9 mouse cellular contexts compared by ENCODE assay signal in genomic region chr1:181921580-181922494, GRCm38 (mm10).
DNase-seq lines count a peak whose midpoint lies in the region; ATAC-seq and TF ChIP-seq lines count a peak whose summit lies in the region.
"Had no signal": no experiment of that assay in that cellular context is flagged by ENCODE, and none has a peak within 500 bp of the region (broad histone marks: within the 10 kb centered on the region; RNA-seq: fewer than 3 reads in every experiment).

No protein-coding gene starts in this region.

- no peak overlapping the region for H3K4me2 ChIP-seq in forebrain, postnatal 0 days (ENCODE audit: low read depth)
- H3K4me2 ChIP-seq in forebrain, embryonic 12.5 days, result no peak overlapping the region
- H3K4me2 ChIP-seq in hindbrain, embryonic 16.5 days (ENCODE audit: low read length), result peak overlapping the region; percentile 15; the same call in 1 of the 2 replicates
- peak overlapping the region; percentile 60 for H3K4me2 ChIP-seq in liver, embryonic 13.5 days

- H3K36me3 ChIP-seq in forebrain, postnatal 0 days (ENCODE audit: insufficient read depth), result peaks cover 13% of the 10 kb centered on the region
- peaks cover 26% of the 10 kb centered on the region for H3K36me3 ChIP-seq in forebrain, embryonic 12.5 days (replicated peaks)
- H3K36me3 ChIP-seq in hindbrain, embryonic 16.5 days (ENCODE audit: control insufficient read depth, insufficient read depth, low read length), result peaks cover 9% of the 10 kb centered on the region
- no peaks in the 10 kb centered on the region for H3K36me3 ChIP-seq in liver, embryonic 13.5 days

- H3K9ac ChIP-seq in forebrain, postnatal 0 days, result no peak overlapping the region
- no peak overlapping the region for H3K9ac ChIP-seq in forebrain, embryonic 12.5 days
- no peak overlapping the region; the same call in 1 of the 2 replicates for H3K9ac ChIP-seq in hindbrain, embryonic 16.5 days (ENCODE audit: low read depth, low read length)
- peak overlapping the region; percentile 11; the same call in 1 of the 2 replicates for H3K9ac ChIP-seq in liver, embryonic 13.5 days

- no peak overlapping the region for H3K4me3 ChIP-seq in forebrain, postnatal 0 days (ENCODE audit: low read depth, low read length)
- no peak overlapping the region for H3K4me3 ChIP-seq in forebrain, embryonic 12.5 days (replicated peaks)
- no peak overlapping the region; the same call in 1 of the 2 replicates for H3K4me3 ChIP-seq in hindbrain, embryonic 16.5 days (ENCODE audit: low read length)
- H3K4me3 ChIP-seq in liver, embryonic 13.5 days (replicated peaks), result peak overlapping the region; percentile 41
- 0 out of 2 replicates have a peak overlapping the region, but pooled peaks have one; percentile 5 for H3K4me3 ChIP-seq in olfactory bulb, adult 2 months (ENCODE audit: insufficient read depth, low read depth, low read length)

- peak; percentile 40; the same call in 1 of the 2 replicates for TF ChIP-seq CTCF in forebrain, postnatal 0 days (IDR thresholded peaks at IDR 0.05; ENCODE audit: low read depth)
- no peak for TF ChIP-seq CTCF in olfactory bulb, adult 2 months (IDR thresholded peaks at IDR 0.05; ENCODE audit: insufficient read depth, low read depth, low read length)

- H3K9me3 ChIP-seq in forebrain, postnatal 0 days (ENCODE audit: low read length), result no peaks in the 10 kb centered on the region
- no peaks in the 10 kb centered on the region for H3K9me3 ChIP-seq in forebrain, embryonic 12.5 days
- H3K9me3 ChIP-seq in hindbrain, embryonic 16.5 days (ENCODE audit: control insufficient read depth, low read length), result no peaks in the 10 kb centered on the region
- no peaks in the 10 kb centered on the region for H3K9me3 ChIP-seq in liver, embryonic 13.5 days (replicated peaks)

- WGBS in forebrain, postnatal 0 days, result 79% methylated on average over 37 of the region's 37 CpGs
- WGBS in forebrain, embryonic 12.5 days, result 81% methylated on average over 35 of the region's 37 CpGs
- 73% methylated on average over 31 of the region's 37 CpGs for WGBS in hindbrain, embryonic 16.5 days
- WGBS in liver, embryonic 13.5 days (ENCODE audit: insufficient replicate concordance), result 36% methylated on average over 30 of the region's 37 CpGs
- WGBS in olfactory bulb, adult 2 months, result 81% methylated on average over 37 of the region's 37 CpGs

- no peak for TF ChIP-seq POLR2A in olfactory bulb, adult 2 months (IDR thresholded peaks at IDR 0.05; ENCODE audit: insufficient read depth, low read depth, low read length)

- no peak for DNase-seq in forebrain, postnatal 0 days
- peak; percentile 7 for DNase-seq in CD4-positive helper T cell, adult 2 months (ENCODE audit: low read depth, low spot score)
- peak; percentile 23 for DNase-seq in c-Kit-positive CD71-negative TER-119-negative erythroid progenitor cells, embryonic 14.5 days (ENCODE audit: low read depth)
- peak; percentile 31 for DNase-seq in liver, embryonic 13.5 days
- DNase-seq in MN1 (ENCODE audit: low spot score), result no peak

- no peak overlapping the region for H3K27ac ChIP-seq in forebrain, postnatal 0 days (ENCODE audit: low read depth, low read length)
- no peak overlapping the region for H3K27ac ChIP-seq in forebrain, embryonic 12.5 days
- H3K27ac ChIP-seq in hindbrain, embryonic 16.5 days (ENCODE audit: low read depth, low read length), result no peak overlapping the region
- H3K27ac ChIP-seq in liver, embryonic 13.5 days, result no peak overlapping the region
- H3K27ac ChIP-seq in olfactory bulb, adult 2 months (ENCODE audit: insufficient read depth, low read depth, low read length), result no peak overlapping the region

- no peaks in the 10 kb centered on the region for H3K4me1 ChIP-seq in forebrain, postnatal 0 days (ENCODE audit: insufficient read depth)
- H3K4me1 ChIP-seq in forebrain, embryonic 12.5 days, result no peaks in the 10 kb centered on the region
- H3K4me1 ChIP-seq in hindbrain, embryonic 16.5 days (ENCODE audit: control insufficient read depth, insufficient read depth, low read depth, low read length), result no peaks in the 10 kb centered on the region
- H3K4me1 ChIP-seq in liver, embryonic 13.5 days (replicated peaks), result no peaks in the 10 kb centered on the region
- peaks cover 6% of the 10 kb centered on the region for H3K4me1 ChIP-seq in olfactory bulb, adult 2 months (ENCODE audit: control insufficient read depth, insufficient read depth, low read length)

- no peak for ATAC-seq in forebrain, postnatal 0 days
- no peak for ATAC-seq in forebrain, embryonic 12.5 days (ENCODE audit: low FRiP score)
- peak; percentile 31; the same call in 1 of the 2 replicates for ATAC-seq in hindbrain, embryonic 16.5 days
- ATAC-seq in liver, embryonic 13.5 days (ENCODE audit: low read depth), result peak; percentile 71
- ATAC-seq: Patski had no signal

- no peaks in the 10 kb centered on the region for H3K27me3 ChIP-seq in forebrain, postnatal 0 days (ENCODE audit: insufficient read depth, low read length)
- H3K27me3 ChIP-seq in forebrain, embryonic 12.5 days, result no peaks in the 10 kb centered on the region
- H3K27me3 ChIP-seq in hindbrain, embryonic 16.5 days (replicated peaks; ENCODE audit: control insufficient read depth, insufficient read depth, low read length), result no peaks in the 10 kb centered on the region
- H3K27me3 ChIP-seq in liver, embryonic 13.5 days, result no peaks in the 10 kb centered on the region
- H3K27me3 ChIP-seq: Patski had no signal

Comparison
In these comparisons a context has a peak if more than half of its experiments do, and no peak if none do; other contexts are left out.
1. ATAC-seq: peak in hindbrain, embryonic 16.5 days (single experiment) and liver, embryonic 13.5 days (single experiment); none in forebrain, postnatal 0 days (single experiment) and forebrain, embryonic 12.5 days (single experiment).
2. DNase-seq: peak in CD4-positive helper T cell, adult 2 months (single experiment), c-Kit-positive CD71-negative TER-119-negative erythroid progenitor cells, embryonic 14.5 days (single experiment) and liver, embryonic 13.5 days (single experiment); none in forebrain, postnatal 0 days (single experiment) and MN1 (single experiment).
3. H3K4me2 ChIP-seq: peak in hindbrain, embryonic 16.5 days (single experiment) and liver, embryonic 13.5 days (single experiment); none in forebrain, postnatal 0 days (single experiment) and forebrain, embryonic 12.5 days (single experiment).
4. H3K4me3 ChIP-seq: peak in liver, embryonic 13.5 days (single experiment) and olfactory bulb, adult 2 months (single experiment); none in forebrain, postnatal 0 days (single experiment), forebrain, embryonic 12.5 days (single experiment) and hindbrain, embryonic 16.5 days (single experiment).